Mouse (Mus musculus): Measurements from ENCODE around the gene Mall. TPM values are rescaled to one million over a fixed set of nuclear protein-coding genes. Genes with fewer than 3 reads are reported as not detected.
A peak's percentile ranks its signal among the peaks of the same experiment; 100 is the strongest.

The Mall gene
- polyA plus RNA-seq, 1 experiment from 2014 or later, result 2.6 TPM

DNA sequence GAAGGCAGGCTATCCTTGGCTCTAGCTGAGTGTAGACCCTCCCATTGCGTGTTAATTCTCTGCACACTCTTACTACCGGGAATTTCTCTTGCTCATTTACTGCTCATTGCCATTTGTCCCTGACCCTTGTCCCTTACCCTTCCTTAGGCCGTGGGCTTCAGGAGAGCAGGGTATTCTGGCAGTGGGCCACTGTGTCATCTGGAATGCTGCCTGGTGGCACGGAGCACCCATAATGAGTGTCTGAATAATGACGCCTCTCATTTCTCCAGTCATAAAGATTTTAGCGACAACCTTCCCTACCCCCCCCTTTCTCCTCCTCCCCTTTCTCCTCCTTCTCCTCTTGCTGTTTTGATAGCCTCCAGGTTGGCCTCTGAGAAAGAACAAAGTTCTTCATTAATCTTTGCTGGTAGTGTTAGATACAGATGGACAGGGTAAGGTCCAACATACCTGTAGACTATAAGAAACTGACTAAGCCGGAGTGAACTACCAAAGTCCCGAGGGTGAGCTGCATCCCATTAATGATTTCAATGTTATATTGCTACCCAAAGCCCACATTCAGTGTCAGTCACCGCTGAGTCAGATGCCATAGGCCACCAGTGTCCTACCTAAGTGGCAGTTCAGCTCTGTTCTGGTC lies 5.9 kb upstream of the Mall start:
- Histone ChIP-seq H3K27me3 (ENCODE audit: insufficient read depth, low read length) (no peaks in the 10 kb centered on the region), H3K4me2 (replicated peaks; ENCODE audit: low read depth, low read length) (no peak overlapping the region), H3K27ac (ENCODE audit: low read length) (no peak overlapping the region), H3K9me3 (ENCODE audit: low read length) (no peaks in the 10 kb centered on the region), H3K9ac (replicated peaks; ENCODE audit: low read length) (no peak overlapping the region), H3K4me1 (ENCODE audit: insufficient read depth, low read length) (0 out of 2 replicates have a peak, but pooled peaks cover 3% of the 10 kb centered on the region), H3K36me3 (ENCODE audit: insufficient read depth, low read length) (no peaks in the 10 kb centered on the region), H3K4me3 (ENCODE audit: low read length) (no peak overlapping the region)
- 50% methylated on average over 9 of the region's 9 CpGs for WGBS
- no peak for ATAC-seq (ENCODE audit: low FRiP score, low TSS enrichment)

DNA sequence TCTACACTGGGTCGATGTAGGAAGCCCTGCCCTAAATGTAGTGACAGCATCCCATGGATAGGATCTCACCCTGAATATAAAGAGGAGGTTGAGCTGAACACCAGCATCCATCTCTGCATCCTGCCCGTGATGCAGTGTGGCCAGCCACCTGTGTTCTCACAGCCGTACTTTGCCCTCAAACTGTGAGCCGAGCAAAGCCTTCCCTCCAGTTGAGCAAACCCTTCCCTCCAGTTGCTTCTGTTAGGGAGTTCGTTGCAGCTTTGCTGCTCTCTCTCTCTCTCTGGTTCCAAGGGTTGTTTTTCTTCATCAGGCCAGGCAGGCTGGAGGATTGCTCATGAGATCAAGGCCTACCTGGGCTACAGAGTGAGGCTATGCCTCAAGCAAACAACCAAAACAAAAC lies 5.2 kb upstream of the Mall start:
- 76% methylated on average over 5 of the region's 5 CpGs for WGBS
- H3K27ac ChIP-seq (ENCODE audit: low read length), result no peak overlapping the region
- H3K9ac ChIP-seq (replicated peaks; ENCODE audit: low read length), result no peak overlapping the region
- no peaks in the 10 kb centered on the region for H3K9me3 ChIP-seq (ENCODE audit: low read length)
- no peak overlapping the region for H3K4me3 ChIP-seq (ENCODE audit: low read length)
- H3K4me2 ChIP-seq (replicated peaks; ENCODE audit: low read depth, low read length), result no peak overlapping the region
- no peaks in the 10 kb centered on the region for H3K36me3 ChIP-seq (ENCODE audit: insufficient read depth, low read length)
- ATAC-seq (ENCODE audit: low FRiP score, low TSS enrichment), result no peak
- peaks cover 9% of the 10 kb centered on the region for H3K4me1 ChIP-seq (ENCODE audit: insufficient read depth, low read length)
- no peaks in the 10 kb centered on the region; the same call in 1 of the 2 replicates for H3K27me3 ChIP-seq (ENCODE audit: insufficient read depth, low read length)

DNA sequence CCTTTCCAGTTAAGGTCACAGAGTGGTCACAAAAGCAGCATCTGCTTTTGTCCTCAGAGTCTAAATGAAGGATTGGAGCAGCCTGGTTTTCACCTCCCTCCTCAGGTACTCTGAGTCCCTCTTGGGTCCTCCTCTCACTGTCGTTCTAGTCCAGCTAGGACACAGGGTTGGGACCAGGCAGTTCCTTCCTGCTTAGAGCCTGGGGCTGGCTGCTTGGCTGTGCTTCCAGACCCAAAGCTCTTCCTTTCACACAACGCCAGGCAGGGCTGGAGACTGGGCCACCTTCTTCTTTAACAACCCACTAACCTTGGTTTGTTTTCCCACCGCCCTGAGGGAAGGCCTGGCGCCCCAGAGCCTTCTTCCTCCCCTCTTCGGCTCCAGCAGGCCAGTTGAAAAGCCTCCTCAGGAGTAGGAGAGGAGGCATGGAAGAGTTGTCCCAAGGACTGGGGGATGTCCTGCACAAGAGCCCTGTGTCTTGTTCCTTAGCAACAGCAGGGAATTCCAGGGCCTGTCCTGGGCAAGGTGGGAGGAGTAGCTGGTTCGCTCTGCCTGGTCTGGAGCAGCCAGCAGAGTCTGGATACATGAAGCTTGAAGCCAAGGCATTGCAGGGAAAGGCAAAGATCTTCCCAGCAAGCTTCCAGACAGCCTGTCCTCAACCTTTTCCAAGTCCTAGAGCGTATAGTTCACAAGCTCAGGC lies 717 bp upstream of the Mall start:
- no peaks in the 10 kb centered on the region for H3K36me3 ChIP-seq (ENCODE audit: insufficient read depth, low read length)
- no peaks in the 10 kb centered on the region for H3K9me3 ChIP-seq (ENCODE audit: low read length)
- peak; percentile 73; the same call in 1 of the 2 replicates for ATAC-seq (ENCODE audit: low FRiP score, low TSS enrichment)
- WGBS, result 53% methylated on average over 7 of the region's 7 CpGs
- no peak overlapping the region for H3K4me3 ChIP-seq (ENCODE audit: low read length)
- H3K4me2 ChIP-seq (replicated peaks; ENCODE audit: low read depth, low read length), result 0 out of 2 replicates have a peak overlapping the region, but pooled peaks have one; percentile 48
- H3K27me3 ChIP-seq (ENCODE audit: insufficient read depth, low read length), result no peaks in the 10 kb centered on the region; the same call in 1 of the 2 replicates
- no peak overlapping the region for H3K9ac ChIP-seq (replicated peaks; ENCODE audit: low read length)
- peaks cover 20% of the 10 kb centered on the region for H3K4me1 ChIP-seq (ENCODE audit: insufficient read depth, low read length)
- no peak overlapping the region for H3K27ac ChIP-seq (ENCODE audit: low read length)

DNA sequence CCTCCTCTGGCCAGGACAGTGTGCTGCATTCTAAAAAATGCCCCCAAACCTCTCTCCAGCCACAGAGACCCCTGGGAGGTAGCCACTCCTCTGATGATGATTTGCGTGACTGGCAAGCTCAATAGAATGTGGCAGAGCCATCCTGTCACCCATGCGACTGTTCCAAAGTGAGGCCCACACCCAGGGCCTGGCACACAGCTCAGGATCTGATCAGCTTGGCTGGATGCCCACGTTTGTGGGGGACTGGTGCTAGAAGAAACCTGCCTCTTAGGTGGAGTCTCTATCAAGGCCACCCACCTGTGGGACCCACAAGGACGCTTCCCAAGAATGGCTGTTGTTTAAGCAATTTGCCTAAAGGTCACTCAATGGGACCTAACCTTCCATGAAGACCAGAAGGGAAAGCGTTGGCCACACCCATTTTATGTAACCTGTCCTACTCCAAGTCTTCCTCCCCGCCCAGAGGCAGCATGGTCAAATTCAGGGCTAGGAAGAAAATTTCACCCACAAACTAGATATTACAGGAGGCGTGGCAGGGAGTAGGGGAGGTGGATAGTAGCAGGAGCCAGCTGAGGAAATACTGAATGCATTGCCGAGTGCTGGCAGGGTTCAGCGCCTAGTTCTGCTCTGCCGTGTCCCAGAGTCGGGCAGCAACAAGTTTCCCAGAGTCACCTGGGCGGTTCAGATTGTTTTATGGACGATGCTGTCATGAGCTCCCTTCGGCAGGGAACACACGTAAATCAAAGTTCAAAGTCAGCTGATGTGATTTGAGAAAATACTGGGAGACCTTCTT lies 876 bp downstream of the Mall start:
- Histone ChIP-seq H3K36me3 (ENCODE audit: insufficient read depth, low read length) (no peaks in the 10 kb centered on the region), H3K4me3 (ENCODE audit: low read length) (peak overlapping the region; percentile 33), H3K4me2 (replicated peaks; ENCODE audit: low read depth, low read length) (peak overlapping the region; percentile 48; the same call in 1 of the 2 replicates), H3K9ac (replicated peaks; ENCODE audit: low read length) (0 out of 2 replicates have a peak overlapping the region, but pooled peaks have one; percentile 29), H3K4me1 (ENCODE audit: insufficient read depth, low read length) (peaks cover 20% of the 10 kb centered on the region), H3K27me3 (ENCODE audit: insufficient read depth, low read length) (no peaks in the 10 kb centered on the region; the same call in 1 of the 2 replicates), H3K9me3 (ENCODE audit: low read length) (no peaks in the 10 kb centered on the region), H3K27ac (ENCODE audit: low read length) (no peak overlapping the region)
- 32% methylated on average over 15 of the region's 15 CpGs for WGBS
- no peak for ATAC-seq (ENCODE audit: low FRiP score, low TSS enrichment)

- no peak for ATAC-seq (ENCODE audit: low FRiP score, low TSS enrichment)
- H3K27ac ChIP-seq (ENCODE audit: low read length), result no peak overlapping the region
- peaks cover 20% of the 10 kb centered on the region for H3K4me1 ChIP-seq (ENCODE audit: insufficient read depth, low read length)
- H3K4me2 ChIP-seq (replicated peaks; ENCODE audit: low read depth, low read length), result no peak overlapping the region
- H3K9me3 ChIP-seq (ENCODE audit: low read length), result no peaks in the 10 kb centered on the region
- WGBS, result 82% methylated on average over 6 of the region's 6 CpGs
- H3K27me3 ChIP-seq (ENCODE audit: insufficient read depth, low read length), result no peaks in the 10 kb centered on the region; the same call in 1 of the 2 replicates
- H3K4me3 ChIP-seq (ENCODE audit: low read length), result no peak overlapping the region
- no peaks in the 10 kb centered on the region for H3K36me3 ChIP-seq (ENCODE audit: insufficient read depth, low read length)
- no peak overlapping the region for H3K9ac ChIP-seq (replicated peaks; ENCODE audit: low read length)
Measured at GRCm38 (mm10) chr2:127728146-127728545, 1.6 kb downstream of the Mall start.

DNA sequence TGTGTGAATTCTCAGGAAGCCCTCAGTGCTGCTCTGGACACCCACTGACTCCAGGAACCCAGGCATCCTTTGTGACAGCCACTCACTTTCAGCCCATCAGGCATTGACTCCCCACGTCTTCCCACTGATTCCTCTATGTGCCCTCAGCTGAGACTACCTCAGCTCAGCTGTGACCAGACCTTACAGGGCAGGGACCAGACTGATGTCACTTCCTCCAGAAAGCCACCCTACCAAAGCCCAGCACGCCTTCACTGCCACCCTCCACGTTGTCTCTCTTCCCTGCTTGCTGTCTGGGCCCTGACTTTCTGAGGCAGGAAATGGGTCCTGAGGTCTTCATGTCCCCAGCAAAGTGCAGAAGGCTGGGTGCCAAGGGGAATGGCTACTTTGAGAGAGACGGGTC lies 6.5 kb downstream of the Mall start:
- peak overlapping the region; percentile 73 for H3K27ac ChIP-seq (ENCODE audit: low read length)

GRCm38 (mm10) chr2:127722176-127722892 lies 7.4 kb downstream of the Mall start:
- no peaks in the 10 kb centered on the region for H3K36me3 ChIP-seq (ENCODE audit: insufficient read depth, low read length)
- no peaks in the 10 kb centered on the region for H3K27me3 ChIP-seq (ENCODE audit: insufficient read depth, low read length)
- WGBS, result 30% methylated on average over 7 of the region's 7 CpGs
- no peaks in the 10 kb centered on the region for H3K9me3 ChIP-seq (ENCODE audit: low read length)
- no peak overlapping the region for H3K9ac ChIP-seq (replicated peaks; ENCODE audit: low read length)
- peak; percentile 87 for ATAC-seq (ENCODE audit: low FRiP score, low TSS enrichment)
- H3K27ac ChIP-seq (ENCODE audit: low read length), result peak overlapping the region; percentile 84
- H3K4me3 ChIP-seq (ENCODE audit: low read length), result no peak overlapping the region
- peaks cover 11% of the 10 kb centered on the region for H3K4me1 ChIP-seq (ENCODE audit: insufficient read depth, low read length)
- no peak overlapping the region for H3K4me2 ChIP-seq (replicated peaks; ENCODE audit: low read depth, low read length)

More for the DNA sequence above, 6.5 kb downstream of the Mall start:
- Histone ChIP-seq H3K4me3 (ENCODE audit: low read length) (no peak overlapping the region), H3K4me2 (replicated peaks; ENCODE audit: low read depth, low read length) (no peak overlapping the region), H3K27me3 (ENCODE audit: insufficient read depth, low read length) (no peaks in the 10 kb centered on the region), H3K4me1 (ENCODE audit: insufficient read depth, low read length) (peaks cover 11% of the 10 kb centered on the region), H3K36me3 (ENCODE audit: insufficient read depth, low read length) (no peaks in the 10 kb centered on the region), H3K9me3 (ENCODE audit: low read length) (no peaks in the 10 kb centered on the region), H3K9ac (replicated peaks; ENCODE audit: low read length) (no peak overlapping the region)
- 57% methylated on average over 4 of the region's 4 CpGs for WGBS
- ATAC-seq (ENCODE audit: low FRiP score, low TSS enrichment), result no peak

DNA sequence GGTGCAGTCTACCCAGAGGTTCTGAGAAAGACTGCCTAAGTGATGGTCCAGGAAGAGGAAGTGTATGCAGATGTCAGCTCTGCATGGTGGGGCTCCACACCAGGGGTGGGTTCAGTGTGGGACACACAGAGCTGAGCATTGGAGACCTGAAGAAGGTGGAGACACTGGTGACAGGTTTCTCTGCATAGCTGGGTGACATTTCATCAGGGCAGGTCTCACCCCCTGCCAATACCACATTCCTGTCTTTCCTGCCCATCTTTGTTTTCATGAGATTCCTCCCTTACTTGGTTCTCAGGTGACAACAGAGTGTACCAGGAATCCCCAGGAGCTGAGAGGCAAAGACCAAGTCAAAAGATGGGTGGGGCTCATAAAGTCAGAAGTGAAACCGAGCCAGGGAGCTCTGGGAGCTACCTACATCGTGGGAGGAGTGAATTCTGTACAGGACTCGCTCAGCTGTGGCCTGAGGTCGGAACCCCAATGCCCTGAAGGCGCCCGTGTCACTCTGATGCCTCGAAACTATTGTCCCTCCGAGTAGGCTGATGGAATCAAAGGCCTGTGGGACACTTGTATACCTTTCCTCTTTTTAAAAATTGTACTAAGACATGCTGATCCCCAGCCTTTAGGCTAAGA lies 10.8 kb downstream of the Mall start:
- Histone ChIP-seq H3K4me1 (ENCODE audit: insufficient read depth, low read length) (peaks cover 11% of the 10 kb centered on the region), H3K9me3 (ENCODE audit: low read length) (no peaks in the 10 kb centered on the region), H3K27me3 (ENCODE audit: insufficient read depth, low read length) (no peaks in the 10 kb centered on the region), H3K9ac (replicated peaks; ENCODE audit: low read length) (no peak overlapping the region), H3K36me3 (ENCODE audit: insufficient read depth, low read length) (no peaks in the 10 kb centered on the region), H3K4me3 (ENCODE audit: low read length) (no peak overlapping the region), H3K4me2 (replicated peaks; ENCODE audit: low read depth, low read length) (no peak overlapping the region), H3K27ac (ENCODE audit: low read length) (no peak overlapping the region)
- ATAC-seq (ENCODE audit: low FRiP score, low TSS enrichment), result no peak
- WGBS, result 33% methylated on average over 8 of the region's 8 CpGs

DNA sequence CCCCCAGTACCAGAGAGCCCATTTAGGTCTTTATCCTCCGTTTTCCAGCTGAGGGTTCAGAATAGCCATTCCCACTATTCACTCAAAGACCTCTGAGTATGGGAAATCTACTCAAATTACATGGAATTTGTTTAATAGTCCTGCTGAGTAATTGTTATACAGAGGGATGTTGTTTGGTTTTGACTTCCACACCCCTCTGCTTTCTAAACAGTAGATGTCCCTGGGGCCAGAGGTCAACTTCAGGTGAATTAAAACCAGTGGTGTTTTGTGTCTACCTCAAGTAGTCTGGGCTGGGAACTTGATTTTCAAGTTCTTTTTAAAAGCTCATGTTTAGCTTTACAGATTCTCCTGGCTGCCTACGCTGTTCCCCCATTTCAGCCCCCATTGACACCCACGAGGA lies 15.0 kb downstream of the Mall start:
- Histone ChIP-seq H3K27me3 (ENCODE audit: insufficient read depth, low read length) (no peaks in the 10 kb centered on the region), H3K27ac (ENCODE audit: low read length) (no peak overlapping the region), H3K4me3 (ENCODE audit: low read length) (no peak overlapping the region), H3K9ac (replicated peaks; ENCODE audit: low read length) (no peak overlapping the region), H3K4me2 (replicated peaks; ENCODE audit: low read depth, low read length) (no peak overlapping the region), H3K4me1 (ENCODE audit: insufficient read depth, low read length) (no peaks in the 10 kb centered on the region), H3K9me3 (ENCODE audit: low read length) (no peaks in the 10 kb centered on the region), H3K36me3 (ENCODE audit: insufficient read depth, low read length) (no peaks in the 10 kb centered on the region)
- ATAC-seq (ENCODE audit: low FRiP score, low TSS enrichment), result no peak
- WGBS, result 71% methylated on average over 3 of the region's 3 CpGs
